Comparison of ENCODE assay signal across 16 mouse cellular contexts in the genomic region with DNA sequence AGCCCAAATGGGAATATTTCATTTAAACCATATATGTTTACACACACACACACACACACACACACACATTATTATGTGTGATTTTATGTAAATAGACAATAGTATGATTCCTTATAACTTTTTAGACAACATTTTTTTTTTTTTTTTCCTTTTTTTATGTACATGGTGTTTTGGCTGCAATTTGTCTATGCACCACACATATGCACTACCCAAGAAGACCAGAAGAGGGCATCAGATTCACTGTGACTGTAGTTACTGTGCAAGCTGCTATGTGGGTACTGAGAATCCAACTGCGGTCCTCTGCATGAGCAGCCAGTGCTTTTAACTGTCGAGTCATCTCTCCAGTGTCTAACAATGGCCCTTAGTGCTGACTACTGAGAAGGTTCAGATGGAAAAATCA. TPM values are rescaled to one million over a fixed set of nuclear protein-coding genes. Genes with fewer than 3 reads are reported as not detected.
DNase-seq lines count a peak whose midpoint lies in the region; ATAC-seq and TF ChIP-seq lines count a peak whose summit lies in the region.
"Had no signal": no experiment of that assay in that cellular context is flagged by ENCODE, and none has a peak within 500 bp of the region (broad histone marks: within the 10 kb centered on the region; RNA-seq: fewer than 3 reads in every experiment).

No protein-coding gene starts in this region.

- H3K36me3 ChIP-seq in heart, embryonic 10.5 days: no peaks in the 10 kb centered on the region
- H3K36me3 ChIP-seq in stomach, postnatal 0 days (ENCODE audit: control insufficient read depth, insufficient read depth, low read length): no peaks in the 10 kb centered on the region
- no peaks in the 10 kb centered on the region for H3K36me3 ChIP-seq in hindbrain, postnatal 0 days (ENCODE audit: insufficient read depth, low read length)
- no peaks in the 10 kb centered on the region for H3K36me3 ChIP-seq in hindbrain, embryonic 14.5 days (replicated peaks; ENCODE audit: control insufficient read depth, insufficient read depth)
- H3K36me3 ChIP-seq: G1E; hindbrain, embryonic 10.5 days had no signal

- no peaks in the 10 kb centered on the region for H3K27me3 ChIP-seq in heart, embryonic 10.5 days (ENCODE audit: insufficient read depth, poor library complexity, severe bottlenecking)
- no peaks in the 10 kb centered on the region for H3K27me3 ChIP-seq in stomach, postnatal 0 days (ENCODE audit: control insufficient read depth, insufficient read depth, low read length)
- H3K27me3 ChIP-seq in hindbrain, postnatal 0 days (ENCODE audit: insufficient read depth, low read length): no peaks in the 10 kb centered on the region
- H3K27me3 ChIP-seq in hindbrain, embryonic 14.5 days (ENCODE audit: control insufficient read depth, insufficient read depth, low read length): no peaks in the 10 kb centered on the region
- H3K27me3 ChIP-seq: forebrain, embryonic 13.5 days had no signal

- WGBS in heart, embryonic 10.5 days: 89% methylated on average over 2 of the region's 2 CpGs
- WGBS in stomach, postnatal 0 days: 88% methylated on average over 2 of the region's 2 CpGs
- 90% methylated on average over 2 of the region's 2 CpGs for WGBS in hindbrain, postnatal 0 days
- 97% methylated on average over 2 of the region's 2 CpGs for WGBS in hindbrain, embryonic 14.5 days

- TF ChIP-seq EP300 in stomach, postnatal 0 days (optimal IDR thresholded peaks at IDR 0.05): no peak

- H3K4me2 ChIP-seq in stomach, postnatal 0 days (replicated peaks; ENCODE audit: low read depth): no peak overlapping the region
- H3K4me2 ChIP-seq in hindbrain, postnatal 0 days (ENCODE audit: low read depth, low read length): no peak overlapping the region
- H3K4me2 ChIP-seq in hindbrain, embryonic 14.5 days (replicated peaks): no peak overlapping the region
- H3K4me2 ChIP-seq: forebrain, embryonic 13.5 days had no signal

- no peak overlapping the region for H3K9ac ChIP-seq in stomach, postnatal 0 days (ENCODE audit: low read length)
- no peak overlapping the region for H3K9ac ChIP-seq in hindbrain, postnatal 0 days (replicated peaks; ENCODE audit: low read length)
- H3K9ac ChIP-seq in hindbrain, embryonic 14.5 days: no peak overlapping the region
- H3K9ac ChIP-seq: forebrain, embryonic 13.5 days had no signal

- DNase-seq in heart, embryonic 10.5 days (ENCODE audit: low spot score): peak; percentile 33
- DNase-seq in heart, postnatal 10 days: no peak
- DNase-seq in lung, postnatal 36 days: peak; percentile 41
- DNase-seq in lung, adult 18-20 months: no peak
- peak; percentile 79 for DNase-seq in ZHBTc4 (ENCODE audit: low read depth, low spot score)
- DNase-seq in stomach, postnatal 0 days (ENCODE audit: low spot score): no peak
- DNase-seq in hindbrain, postnatal 0 days (ENCODE audit: low spot score): no peak
- no peak for DNase-seq in hindbrain, embryonic 14.5 days (ENCODE audit: low spot score)
- DNase-seq: adrenal gland, postnatal 14 days; cerebellum, adult 8-10 months; gastrocnemius, postnatal 36 days; kidney, postnatal 25 days; lung, postnatal 14 days had no signal

- peak; percentile 53 for TF ChIP-seq CTCF in stomach, postnatal 0 days (IDR thresholded peaks at IDR 0.05; ENCODE audit: low read depth)
- TF ChIP-seq CTCF in hindbrain, postnatal 0 days (IDR thresholded peaks at IDR 0.05; ENCODE audit: low read depth): no peak

- intact Hi-C loops in heart, postnatal 10 days (cut with DNase I): no loop called here

- no peaks in the 10 kb centered on the region for H3K9me3 ChIP-seq in heart, embryonic 10.5 days
- H3K9me3 ChIP-seq in stomach, postnatal 0 days (ENCODE audit: control insufficient read depth, low read length): no peaks in the 10 kb centered on the region
- no peaks in the 10 kb centered on the region for H3K9me3 ChIP-seq in hindbrain, postnatal 0 days (ENCODE audit: low read length)
- peaks cover 11% of the 10 kb centered on the region for H3K9me3 ChIP-seq in hindbrain, embryonic 14.5 days (ENCODE audit: control insufficient read depth, low read length)
- H3K9me3 ChIP-seq: G1E; hindbrain, embryonic 10.5 days had no signal

- no peak overlapping the region for H3K27ac ChIP-seq in heart, embryonic 10.5 days
- H3K27ac ChIP-seq in stomach, postnatal 0 days (replicated peaks): no peak overlapping the region
- H3K27ac ChIP-seq in hindbrain, postnatal 0 days: no peak overlapping the region
- H3K27ac ChIP-seq in hindbrain, embryonic 14.5 days: no peak overlapping the region
- H3K27ac ChIP-seq: forebrain, embryonic 13.5 days; hindbrain, embryonic 10.5 days had no signal

- ATAC-seq in stomach, postnatal 0 days (ENCODE audit: low FRiP score, low TSS enrichment): no peak
- ATAC-seq in hindbrain, postnatal 0 days: no peak
- ATAC-seq in hindbrain, embryonic 14.5 days (ENCODE audit: low FRiP score): no peak
- ATAC-seq: forebrain, embryonic 13.5 days had no signal

- peaks cover 10% of the 10 kb centered on the region for H3K4me1 ChIP-seq in heart, embryonic 10.5 days
- H3K4me1 ChIP-seq in stomach, postnatal 0 days (replicated peaks; ENCODE audit: control insufficient read depth, insufficient read depth): no peaks in the 10 kb centered on the region
- no peaks in the 10 kb centered on the region for H3K4me1 ChIP-seq in hindbrain, postnatal 0 days (ENCODE audit: insufficient read depth, low read length)
- H3K4me1 ChIP-seq in hindbrain, embryonic 14.5 days (replicated peaks; ENCODE audit: control insufficient read depth, insufficient read depth, low read length): no peaks in the 10 kb centered on the region
- H3K4me1 ChIP-seq: forebrain, embryonic 13.5 days; hindbrain, embryonic 10.5 days had no signal

- no peak overlapping the region for H3K4me3 ChIP-seq in heart, embryonic 10.5 days
- no peak overlapping the region for H3K4me3 ChIP-seq in stomach, postnatal 0 days (ENCODE audit: low read depth, low read length)
- no peak overlapping the region for H3K4me3 ChIP-seq in hindbrain, postnatal 0 days (ENCODE audit: low read length)
- H3K4me3 ChIP-seq in hindbrain, embryonic 14.5 days (replicated peaks; ENCODE audit: low read length): no peak overlapping the region
- H3K4me3 ChIP-seq: forebrain, embryonic 13.5 days; hindbrain, embryonic 10.5 days had no signal

RNA-seq across cellular contexts. Expression of gene She, which starts 24.4 kb away (rescaled TPM):
- 5.4 and 5.9 TPM in 2 replicates for polyA plus RNA-seq in heart, embryonic 10.5 days (2016; fragmentation: Nextera tagmentation; extraction: Ambion mirVana)
- total RNA-seq in heart, postnatal 10 days (2021): 10 to 100 TPM; 24.8 to 25.3 TPM
- polyA plus RNA-seq in stomach, postnatal 0 days (2015; fragmentation: Nextera tagmentation; extraction: Ambion mirVana): 1.4 and 1.5 TPM in 2 replicates
- total RNA-seq in hindbrain, postnatal 0 days (2014; rRNA removed): 1.9 and 2.8 TPM in 2 replicates
- 0.98 and 1.1 TPM in 2 replicates for polyA plus RNA-seq in hindbrain, postnatal 0 days (2015; fragmentation: Nextera tagmentation; extraction: Ambion mirVana)
- 2.3 and 2.8 TPM in 2 replicates for polyA plus RNA-seq in hindbrain, embryonic 14.5 days (2014; fragmentation: Nextera tagmentation; extraction: Ambion mirVana)
- total RNA-seq: G1E had no signal
- polyA plus RNA-seq: G1E had no signal

RNA-seq across cellular contexts. Expression of gene Ube2q1, which starts 33.3 kb away (rescaled TPM):
- polyA plus RNA-seq in heart, embryonic 10.5 days (2016; fragmentation: Nextera tagmentation; extraction: Ambion mirVana): 9.5 and 14.7 TPM in 2 replicates
- total RNA-seq in heart, postnatal 10 days (2021): 10 to 100 TPM; 32.3 to 37.3 TPM
- polyA plus RNA-seq in stomach, postnatal 0 days (2015; fragmentation: Nextera tagmentation; extraction: Ambion mirVana): 6.4 and 6.5 TPM in 2 replicates
- 50.7 and 53.2 TPM in 2 replicates for total RNA-seq in hindbrain, postnatal 0 days (2014; rRNA removed)
- polyA plus RNA-seq in hindbrain, postnatal 0 days (2015; fragmentation: Nextera tagmentation; extraction: Ambion mirVana): 9.2 and 9.5 TPM in 2 replicates
- 21.8 and 24.5 TPM in 2 replicates for polyA plus RNA-seq in hindbrain, embryonic 14.5 days (2014; fragmentation: Nextera tagmentation; extraction: Ambion mirVana)

RNA-seq across cellular contexts. Expression of gene Chrnb2, which starts 42.3 kb away (rescaled TPM):
- 0.25 and 0.26 TPM in 2 replicates for polyA plus RNA-seq in heart, embryonic 10.5 days (2016; fragmentation: Nextera tagmentation; extraction: Ambion mirVana)
- under 1 TPM; 0.12 to 0.22 TPM for total RNA-seq in heart, postnatal 10 days (2021)
- 0.68 and 0.81 TPM in 2 replicates for polyA plus RNA-seq in stomach, postnatal 0 days (2015; fragmentation: Nextera tagmentation; extraction: Ambion mirVana)
- 40.3 and 45.6 TPM in 2 replicates for total RNA-seq in hindbrain, postnatal 0 days (2014; rRNA removed)
- 16.2 and 16.5 TPM in 2 replicates for polyA plus RNA-seq in hindbrain, postnatal 0 days (2015; fragmentation: Nextera tagmentation; extraction: Ambion mirVana)
- 26.0 and 29.1 TPM in 2 replicates for polyA plus RNA-seq in hindbrain, embryonic 14.5 days (2014; fragmentation: Nextera tagmentation; extraction: Ambion mirVana)

Comparison
In these comparisons a context has a peak if more than half of its experiments do, and no peak if none do; other contexts are left out.
1. DNase-seq: peak in heart, embryonic 10.5 days (single experiment), lung, postnatal 36 days (single experiment) and ZHBTc4 (single experiment); none in heart, postnatal 10 days (0 of 2), lung, adult 18-20 months (0 of 2), stomach, postnatal 0 days (single experiment), hindbrain, postnatal 0 days (single experiment) and hindbrain, embryonic 14.5 days (single experiment).